Mouse (Mus musculus) kidney, postnatal 10 days (tissue): ENCODE results near the gene Rabif.
A peak's percentile ranks its signal among the peaks of the same experiment; 100 is the strongest.

Experiments
- DNase-seq: peaks from one replicate; pipeline ENCODE4 v3.0.0; 2021; ENCODE audit warnings: mixed read lengths

Rabif gene

DNA sequence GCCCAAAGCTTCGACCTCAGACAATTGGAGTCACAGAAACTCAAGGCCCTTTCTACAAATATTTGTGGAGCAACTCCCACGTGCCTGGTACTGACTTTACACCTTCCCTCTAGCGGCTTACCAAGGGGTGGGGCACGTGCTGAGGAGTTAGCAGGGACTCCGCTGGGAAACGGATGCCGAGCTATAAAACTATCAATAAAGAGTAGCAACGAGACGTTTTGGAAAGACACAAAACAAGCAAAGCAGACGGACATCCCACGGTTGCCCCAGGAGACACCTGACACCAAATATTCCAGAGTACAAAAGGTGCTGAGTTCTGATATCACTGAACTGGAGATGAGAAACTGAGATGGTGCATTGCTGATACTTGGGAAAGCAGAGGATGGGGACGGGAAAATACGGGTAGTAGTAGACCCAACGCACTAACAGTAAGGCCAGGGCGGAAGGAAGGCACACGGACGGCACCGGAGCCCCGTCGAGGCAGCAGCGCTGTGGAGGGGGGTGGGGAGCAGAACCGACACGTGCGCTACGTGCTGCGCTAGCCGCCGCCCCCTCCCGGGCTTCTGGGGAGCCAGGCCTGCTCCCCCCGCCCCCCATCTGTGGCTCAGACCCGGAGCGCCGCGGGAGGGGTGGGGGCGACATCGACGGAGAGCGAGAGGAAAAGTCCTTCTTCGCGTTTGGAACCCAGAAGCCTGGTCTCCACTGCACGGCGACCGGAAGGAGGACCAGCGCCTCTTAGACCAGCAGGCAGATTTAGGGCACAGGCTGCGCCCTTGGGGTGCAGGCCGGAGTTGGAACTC, 61.6 kb downstream of the Rabif start:
- peak; percentile 83 for DNase-seq

- DNase-seq, result peak; percentile 98
Observed at GRCm38 (mm10) chr1:134556671-134557218, 62.3 kb downstream of the Rabif start.
